Mouse (Mus musculus) olfactory bulb, adult 2 months (tissue): Measurements from ENCODE around the gene Pon2.

ENCODE experiments used
- CTCF ChIP-seq: fragments of 200-500 bp; IDR thresholded peaks from 2 replicates; pipeline ENCODE4 v1.5.1; 2012; ENCODE audit warnings: low read depth, mild to moderate bottlenecking, low read length, moderate library complexity; ENCODE audit not compliant: insufficient read depth
- POLR2A ChIP-seq: fragments of 200-500 bp; IDR thresholded peaks from 2 replicates; pipeline ENCODE4 v1.6.1; 2012; ENCODE audit warnings: mild to moderate bottlenecking, low read depth, low read length, moderate library complexity; ENCODE audit not compliant: insufficient read depth

DNA sequence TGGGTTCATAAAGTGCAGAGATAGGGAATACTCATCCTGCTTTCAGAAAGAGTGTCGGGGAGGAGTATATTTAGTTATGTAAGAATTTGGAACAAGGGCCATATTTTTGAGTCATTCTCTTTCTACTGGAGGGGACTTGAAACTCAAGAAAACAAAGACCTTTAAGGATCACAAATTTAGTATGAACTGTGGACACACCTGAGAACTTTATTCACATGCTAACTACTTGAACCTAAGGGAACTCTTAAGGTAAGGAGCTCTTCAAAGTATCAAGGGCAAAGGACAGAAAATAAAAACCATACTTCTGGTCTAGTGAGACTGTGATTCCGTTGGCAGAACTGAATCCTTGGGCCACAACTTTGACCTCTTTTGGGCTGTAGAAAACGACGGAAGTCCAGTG is 66.2 kb downstream of the Pon2 start:
- TF ChIP-seq CTCF: no peak
- TF ChIP-seq POLR2A: no peak
